Mouse (Mus musculus) hindbrain, embryonic 15.5 days (tissue): Measurements from ENCODE around the gene 1700020D05Rik. TPM values are rescaled to one million over a fixed set of nuclear protein-coding genes. Genes with fewer than 3 reads are reported as not detected.
"Not testable (repeated sequence)": the region's sequence is repeated elsewhere in the genome, so short reads cannot be mapped to it uniquely, and the experiment has no call there.

ENCODE experiments used
- ATAC-seq: fragments of 200-750 bp; cut with Nextera tagmentation; 2 replicates; pipeline ENCODE4 v1.8.0; 2017; ENCODE audit warnings: low read depth, moderate number of reproducible peaks, moderate TSS enrichment; ENCODE audit not compliant: low FRiP score
- H3K27ac ChIP-seq: fragments of 300-500 bp; sonication (generic); replicated peaks from 2 replicates; pipeline ENCODE4 v1.5.1; 2015; ENCODE audit warnings: mild to moderate bottlenecking, inconsistent platforms
- H3K27me3 ChIP-seq: fragments of 300-500 bp; sonication (generic); 2 replicates; pipeline ENCODE4 v1.6.1; 2015; ENCODE audit warnings: control low read depth, inconsistent platforms
- H3K36me3 ChIP-seq: fragments of 300-500 bp; sonication (generic); 2 replicates; pipeline ENCODE4 v1.6.1; 2015; ENCODE audit warnings: control low read depth, inconsistent platforms
- H3K4me1 ChIP-seq: fragments of 300-500 bp; sonication (generic); replicated peaks from 2 replicates; pipeline ENCODE4 v1.6.1; 2015; ENCODE audit warnings: control low read depth, inconsistent platforms
- H3K4me2 ChIP-seq: fragments of 300-500 bp; sonication (generic); 2 replicates; pipeline ENCODE4 v1.6.1; 2015; ENCODE audit warnings: moderate library complexity, mild to moderate bottlenecking, inconsistent platforms
- H3K4me3 ChIP-seq: fragments of 300-500 bp; sonication (generic); 2 replicates; pipeline ENCODE4 v1.5.1; 2015; ENCODE audit warnings: mild to moderate bottlenecking, inconsistent platforms
- H3K9ac ChIP-seq: fragments of 300-500 bp; sonication (generic); 2 replicates; pipeline ENCODE4 v1.6.1; 2015; ENCODE audit warnings: inconsistent platforms
- H3K9me3 ChIP-seq: fragments of 300-500 bp; sonication (generic); 2 replicates; pipeline ENCODE4 v1.6.1; 2016; ENCODE audit warnings: control low read depth, inconsistent platforms
- WGBS: fragments of 180-500 bp; shearing (Covaris S2); methylation state at CpG from one replicate; pipeline ENCODE4 v1.1.7; 2015; 5-methylcytosine and 5-hydroxymethylcytosine counted together
- polyA plus RNA-seq: library from polyadenylated mRNA; unstranded; fragments of >200 nt; fragmentation: Nextera tagmentation; extraction: Ambion mirVana; gene quantifications from 2 replicates; pipeline ENCODE4 v1.2.1, GENCODE M21; 2015

Gene 1700020D05Rik
- polyA plus RNA-seq, 1 experiment from 2014 or later, result 0.44 TPM

- Histone ChIP-seq H3K4me3 (no peak overlapping the region), H3K4me1 (peaks cover 13% of the 10 kb centered on the region), H3K9me3 (no peaks in the 10 kb centered on the region), H3K27ac (no peak overlapping the region), H3K9ac (no peak overlapping the region), H3K4me2 (no peak overlapping the region), H3K27me3 (no peaks in the 10 kb centered on the region), H3K36me3 (no peaks in the 10 kb centered on the region)
- 66% methylated on average over 7 of the region's 7 CpGs for WGBS
- no peak for ATAC-seq
These were observed 12.5 kb upstream of the 1700020D05Rik start for GRCm38 (mm10) chr19:5515840-5516777.

GRCm38 (mm10) chr19:5513005-5513349, 9.4 kb upstream of the 1700020D05Rik start:
- Histone ChIP-seq H3K9me3 (no peaks in the 10 kb centered on the region), H3K27me3 (no peaks in the 10 kb centered on the region)
- 87% methylated on average over 3 of the region's 3 CpGs for WGBS

GRCm38 (mm10) chr19:5512091-5513004, 8.8 kb upstream of the 1700020D05Rik start:
- H3K4me3 ChIP-seq, result no peak overlapping the region
- H3K9me3 ChIP-seq, result no peaks in the 10 kb centered on the region
- no peak overlapping the region for H3K27ac ChIP-seq
- no peaks in the 10 kb centered on the region for H3K36me3 ChIP-seq
- H3K9ac ChIP-seq, result no peak overlapping the region
- 78% methylated on average over 12 of the region's 12 CpGs for WGBS
- peaks cover 30% of the 10 kb centered on the region for H3K4me1 ChIP-seq
- ATAC-seq, result no peak
- H3K27me3 ChIP-seq, result no peaks in the 10 kb centered on the region
- H3K4me2 ChIP-seq, result peak overlapping the region; percentile 5

More at GRCm38 (mm10) chr19:5513005-5513349, 9.4 kb upstream of the 1700020D05Rik start:
- Histone ChIP-seq H3K9ac (no peak overlapping the region), H3K4me2 (no peak overlapping the region), H3K4me1 (peaks cover 30% of the 10 kb centered on the region), H3K27ac (no peak overlapping the region), H3K4me3 (no peak overlapping the region), H3K36me3 (no peaks in the 10 kb centered on the region)
- no peak for ATAC-seq

GRCm38 (mm10) chr19:5511074-5511632, 7.6 kb upstream of the 1700020D05Rik start:
- peak overlapping the region; percentile 46 for H3K4me3 ChIP-seq
- peak overlapping the region; percentile 45 for H3K9ac ChIP-seq
- H3K4me2 ChIP-seq, result peak overlapping the region; percentile 87
- H3K27me3 ChIP-seq, result no peaks in the 10 kb centered on the region
- no peaks in the 10 kb centered on the region for H3K36me3 ChIP-seq
- peak overlapping the region; percentile 77 for H3K27ac ChIP-seq
- ATAC-seq, result no peak
- no peaks in the 10 kb centered on the region for H3K9me3 ChIP-seq
- H3K4me1 ChIP-seq, result peaks cover 30% of the 10 kb centered on the region
- WGBS, result 53% methylated on average over 15 of the region's 15 CpGs

GRCm38 (mm10) chr19:5510031-5511026, 6.7 kb upstream of the 1700020D05Rik start, which contains the start of gene Snx32:
TSS of gene Snx32 (minus strand) at chr19:5510538.
- Histone ChIP-seq H3K4me3 (peak within 1 kb of the TSS; percentile 46), H3K27ac (peak within 1 kb of the TSS; percentile 77), H3K36me3 (no peaks in the 10 kb centered on the region), H3K9me3 (no peaks in the 10 kb centered on the region), H3K9ac (peak within 1 kb of the TSS; percentile 68), H3K27me3 (no peaks in the 10 kb centered on the region), H3K4me1 (peaks cover 30% of the 10 kb centered on the region), H3K4me2 (peak within 1 kb of the TSS; percentile 87)
- peak; percentile 100 for ATAC-seq
- WGBS, result 2% methylated on average over 46 of the region's 47 CpGs

- Histone ChIP-seq H3K4me2 (no peak overlapping the region), H3K9ac (no peak overlapping the region), H3K36me3 (peaks cover 29% of the 10 kb centered on the region), H3K9me3 (no peaks in the 10 kb centered on the region), H3K4me3 (no peak overlapping the region), H3K27ac (no peak overlapping the region), H3K4me1 (no peaks in the 10 kb centered on the region), H3K27me3 (no peaks in the 10 kb centered on the region)
- 96% methylated on average over 2 of the region's 2 CpGs for WGBS
- ATAC-seq, result no peak
These were observed 3.2 kb downstream of the 1700020D05Rik start for GRCm38 (mm10) chr19:5500330-5500875.

GRCm38 (mm10) chr19:5496052-5496370, 7.6 kb downstream of the 1700020D05Rik start:
- peaks cover 51% of the 10 kb centered on the region for H3K36me3 ChIP-seq
- H3K4me3 ChIP-seq, result no peak overlapping the region
- H3K4me2 ChIP-seq, result no peak overlapping the region
- 87% methylated on average over 16 of the region's 16 CpGs for WGBS
- ATAC-seq, result no peak
- H3K27me3 ChIP-seq, result no peaks in the 10 kb centered on the region
- H3K27ac ChIP-seq, result no peak overlapping the region
- H3K9me3 ChIP-seq, result no peaks in the 10 kb centered on the region
- peaks cover 17% of the 10 kb centered on the region for H3K4me1 ChIP-seq
- H3K9ac ChIP-seq, result no peak overlapping the region

GRCm38 (mm10) chr19:5495353-5496051, 8.1 kb downstream of the 1700020D05Rik start:
- no peak overlapping the region for H3K9ac ChIP-seq
- H3K36me3 ChIP-seq, result peaks cover 51% of the 10 kb centered on the region
- no peak overlapping the region for H3K27ac ChIP-seq
- ATAC-seq, result no peak
- H3K4me2 ChIP-seq, result no peak overlapping the region
- no peaks in the 10 kb centered on the region for H3K9me3 ChIP-seq
- H3K27me3 ChIP-seq, result no peaks in the 10 kb centered on the region
- 88% methylated on average over 12 of the region's 12 CpGs for WGBS
- peaks cover 17% of the 10 kb centered on the region for H3K4me1 ChIP-seq
- H3K4me3 ChIP-seq, result no peak overlapping the region

GRCm38 (mm10) chr19:5494314-5494713, 9.3 kb downstream of the 1700020D05Rik start:
- Histone ChIP-seq H3K4me1 (peaks cover 26% of the 10 kb centered on the region), H3K27ac (no peak overlapping the region), H3K4me2 (no peak overlapping the region), H3K27me3 (no peaks in the 10 kb centered on the region), H3K9me3 (no peaks in the 10 kb centered on the region), H3K36me3 (peaks cover 51% of the 10 kb centered on the region), H3K4me3 (no peak overlapping the region), H3K9ac (no peak overlapping the region)
- no peak for ATAC-seq
- WGBS, result 90% methylated on average over 3 of the region's 3 CpGs

GRCm38 (mm10) chr19:5493301-5493721, 10.3 kb downstream of the 1700020D05Rik start:
- not testable (repeated sequence) for H3K27ac ChIP-seq, H3K4me2 ChIP-seq, H3K27me3 ChIP-seq, H3K9me3 ChIP-seq, ATAC-seq, H3K9ac ChIP-seq
- Histone ChIP-seq H3K4me1 (peaks cover 36% of the 10 kb centered on the region), H3K36me3 (peaks cover 51% of the 10 kb centered on the region), H3K4me3 (0 out of 2 replicates have a peak overlapping the region, but pooled peaks have one; percentile 1)
- 61% methylated on average over 9 of the region's 9 CpGs for WGBS
